Mouse (Mus musculus) thymus, adult 2 months (tissue): ENCODE measurements at regions not wholly inside any gene's neighbourhood (a gene's known extent, or its start where the extent isn't known, plus 50 kb on each side); places are given as distances from the start of the nearest gene placed in this dataset.

Experiments used
- DNase-seq: peaks from one replicate; pipeline ENCODE4 v3.0.0; 2021
- H3K27ac ChIP-seq: fragments of 200-500 bp; 2 replicates; pipeline ENCODE4 v1.5.1; 2012; ENCODE audit warnings: low read length, control low read depth; ENCODE audit not compliant: control insufficient read depth, insufficient read depth
- H3K27me3 ChIP-seq: fragments of 200-500 bp; 2 replicates; pipeline ENCODE4 v1.6.1; 2012; ENCODE audit warnings: mild to moderate bottlenecking, low read length, moderate library complexity, mixed read lengths; ENCODE audit not compliant: control insufficient read depth, insufficient read depth
- H3K36me3 ChIP-seq: fragments of 200-500 bp; 2 replicates; pipeline ENCODE4 v1.6.1; 2012; ENCODE audit warnings: mild to moderate bottlenecking, low read length, moderate library complexity; ENCODE audit not compliant: control insufficient read depth, insufficient read depth
- H3K4me1 ChIP-seq: fragments of 200-500 bp; replicated peaks from 2 replicates; pipeline ENCODE4 v1.6.1; 2012; ENCODE audit warnings: low read length; ENCODE audit not compliant: control insufficient read depth, insufficient read depth
- H3K4me3 ChIP-seq: fragments of 200-500 bp; 2 replicates; pipeline ENCODE4 v1.5.1; 2012; ENCODE audit warnings: mild to moderate bottlenecking, low read length, control low read depth, moderate library complexity; ENCODE audit not compliant: control insufficient read depth, insufficient read depth
- CTCF ChIP-seq: fragments of 200-500 bp; IDR thresholded peaks from 2 replicates; pipeline ENCODE4 v1.5.1; 2012; ENCODE audit warnings: mild to moderate bottlenecking, control low read depth, low read length, moderate library complexity, borderline replicate concordance; ENCODE audit not compliant: control insufficient read depth, poor library complexity, insufficient read depth; ENCODE audit errors: extremely low read depth
- POLR2A ChIP-seq: fragments of 200-500 bp; IDR thresholded peaks from 2 replicates; pipeline ENCODE4 v1.6.1; 2012; ENCODE audit warnings: mild to moderate bottlenecking, low read length, control low read depth, moderate library complexity; ENCODE audit not compliant: control insufficient read depth, poor library complexity, insufficient read depth; ENCODE audit errors: extremely low read depth
- WGBS: fragments of 180-500 bp; shearing (Covaris S2); methylation state at CpG from one replicate; pipeline ENCODE4 v1.1.7; 2018; 5-methylcytosine and 5-hydroxymethylcytosine counted together

GRCm38 (mm10) chr14:105474991-105475553 lies 216.7 kb downstream of the Ndfip2 start:
- Histone ChIP-seq H3K4me3 (no peak overlapping the region), H3K27me3 (no peaks in the 10 kb centered on the region), H3K36me3 (no peaks in the 10 kb centered on the region), H3K4me1 (peaks cover 1% of the 10 kb centered on the region), H3K27ac (no peak overlapping the region)
- TF ChIP-seq CTCF: no peak
- DNase-seq: peak; percentile 56

GRCm38 (mm10) chr14:105448919-105449458 lies 190.6 kb downstream of the Ndfip2 start:
- no peaks in the 10 kb centered on the region for H3K27me3 ChIP-seq
- TF ChIP-seq POLR2A (no peak), CTCF (no peak)
- H3K27ac ChIP-seq: no peak overlapping the region
- no peaks in the 10 kb centered on the region for H3K36me3 ChIP-seq
- H3K4me3 ChIP-seq: no peak overlapping the region
- no peak for DNase-seq
- H3K4me1 ChIP-seq: no peaks in the 10 kb centered on the region
- 28% methylated on average over 3 of the region's 3 CpGs for WGBS

- Histone ChIP-seq H3K4me1 (no peaks in the 10 kb centered on the region), H3K36me3 (no peaks in the 10 kb centered on the region), H3K27me3 (no peaks in the 10 kb centered on the region), H3K27ac (no peak overlapping the region), H3K4me3 (no peak overlapping the region)
- TF ChIP-seq POLR2A (no peak), CTCF (no peak)
- no peak for DNase-seq
- 94% methylated on average over 5 of the region's 5 CpGs for WGBS
Measured at GRCm38 (mm10) chr14:105447088-105447487, 188.7 kb downstream of the Ndfip2 start.

GRCm38 (mm10) chr14:105435343-105435742 lies 177.0 kb downstream of the Ndfip2 start:
- no peaks in the 10 kb centered on the region for H3K36me3 ChIP-seq
- no peaks in the 10 kb centered on the region for H3K4me1 ChIP-seq
- no peak for TF ChIP-seq CTCF
- WGBS: 44% methylated on average over 6 of the region's 6 CpGs
- H3K4me3 ChIP-seq: no peak overlapping the region
- DNase-seq: no peak
- no peak overlapping the region for H3K27ac ChIP-seq
- H3K27me3 ChIP-seq: no peaks in the 10 kb centered on the region

GRCm38 (mm10) chr14:105433456-105433855 lies 175.1 kb downstream of the Ndfip2 start:
- no peak for TF ChIP-seq CTCF
- no peak for TF ChIP-seq POLR2A
- Histone ChIP-seq H3K27me3 (no peaks in the 10 kb centered on the region), H3K27ac (no peak overlapping the region), H3K4me1 (no peaks in the 10 kb centered on the region), H3K4me3 (no peak overlapping the region), H3K36me3 (no peaks in the 10 kb centered on the region)
- WGBS: 82% methylated on average over 2 of the region's 2 CpGs
- DNase-seq: no peak

GRCm38 (mm10) chr14:105432670-105433069 lies 174.3 kb downstream of the Ndfip2 start:
- H3K27ac ChIP-seq: no peak overlapping the region
- no peaks in the 10 kb centered on the region for H3K27me3 ChIP-seq
- H3K4me3 ChIP-seq: no peak overlapping the region
- no peak for DNase-seq
- no peaks in the 10 kb centered on the region for H3K4me1 ChIP-seq
- WGBS: 44% methylated on average over 4 of the region's 4 CpGs
- TF ChIP-seq POLR2A (no peak), CTCF (no peak)
- no peaks in the 10 kb centered on the region for H3K36me3 ChIP-seq

- DNase-seq: no peak
- Histone ChIP-seq H3K36me3 (no peaks in the 10 kb centered on the region), H3K4me3 (no peak overlapping the region), H3K27ac (no peak overlapping the region), H3K4me1 (0 out of 2 replicates have a peak, but pooled peaks cover 2% of the 10 kb centered on the region), H3K27me3 (no peaks in the 10 kb centered on the region)
- TF ChIP-seq POLR2A: no peak
- TF ChIP-seq CTCF: no peak
- 88% methylated on average over 4 of the region's 4 CpGs for WGBS
Measured at GRCm38 (mm10) chr14:105431584-105431983, 173.2 kb downstream of the Ndfip2 start.
